Mouse (Mus musculus) heart, adult 2 months (tissue): ENCODE data around the gene Ash1l.

Source experiments
- CTCF ChIP-seq: fragments of 200-600 bp; IDR thresholded peaks from 2 replicates; pipeline ENCODE4 v1.8.1; 2022; ENCODE audit warnings: antibody characterized with exemption, mild to moderate bottlenecking, moderate library complexity
- EP300 ChIP-seq: fragments of 200-500 bp; IDR thresholded peaks from 2 replicates; pipeline ENCODE4 v1.6.1; 2011; ENCODE audit warnings: low read depth, low read length, control low read depth; ENCODE audit not compliant: insufficient read depth
- POLR2A ChIP-seq: fragments of 200-500 bp; IDR thresholded peaks from 2 replicates; pipeline ENCODE4 v1.6.1; 2011; ENCODE audit warnings: mild to moderate bottlenecking, low read depth, low read length, control low read depth; ENCODE audit not compliant: insufficient read depth

DNA sequence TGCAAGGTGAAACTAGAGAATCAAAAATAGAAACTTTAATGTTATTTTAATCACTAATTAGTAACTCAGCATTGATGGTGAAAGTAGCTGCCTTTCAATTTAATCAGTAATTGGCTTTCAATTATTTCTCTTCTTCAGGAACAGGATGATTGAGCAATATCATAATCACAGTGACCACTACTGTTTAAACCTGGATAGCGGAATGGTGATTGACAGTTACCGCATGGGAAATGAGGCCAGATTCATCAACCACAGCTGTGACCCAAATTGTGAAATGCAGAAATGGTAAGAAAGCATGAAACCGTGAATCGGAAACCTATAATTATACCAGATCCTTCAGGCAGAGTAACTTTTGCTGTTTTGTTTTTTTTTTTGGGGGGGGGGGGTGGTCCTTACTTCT is 92.9 kb downstream of the Ash1l start:
- TF ChIP-seq CTCF (no peak), EP300 (no peak), POLR2A (no peak)
